12 mouse cellular contexts compared by ENCODE assay signal in genomic region chr9:57769539-57770069, GRCm38 (mm10). TPM values are rescaled to one million over a fixed set of nuclear protein-coding genes. Genes with fewer than 3 reads are reported as not detected.
A peak's percentile ranks its signal among the peaks of the same experiment; 100 is the strongest.
DNase-seq lines count a peak whose midpoint lies in the region; ATAC-seq and TF ChIP-seq lines count a peak whose summit lies in the region.
"Had no signal": no experiment of that assay in that cellular context is flagged by ENCODE, and none has a peak within 500 bp of the region (broad histone marks: within the 10 kb centered on the region; RNA-seq: fewer than 3 reads in every experiment).

No protein-coding gene starts in this region.

- no peak overlapping the region for H3K4me3 ChIP-seq in forebrain, embryonic 12.5 days (replicated peaks)
- no peak overlapping the region for H3K4me3 ChIP-seq in forebrain, embryonic 14.5 days (ENCODE audit: low read depth, low read length)
- no peak overlapping the region for H3K4me3 ChIP-seq in neural tube, embryonic 11.5 days (ENCODE audit: low read depth, low read length)
- H3K4me3 ChIP-seq in neural tube, embryonic 15.5 days (replicated peaks) = no peak overlapping the region
- H3K4me3 ChIP-seq in liver, embryonic 14.5 days (ENCODE audit: insufficient read depth in 1 of 2, low read depth in 2 of 2, low read length in 2 of 2) = peak overlapping the region; percentile 32 to 35
- H3K4me3 ChIP-seq: midbrain, embryonic 15.5 days had no signal

- no peak for ATAC-seq in forebrain, embryonic 12.5 days (ENCODE audit: low FRiP score)
- no peak for ATAC-seq in forebrain, embryonic 14.5 days
- ATAC-seq in neural tube, embryonic 11.5 days (ENCODE audit: insufficient read depth, low FRiP score, low TSS enrichment) = no peak
- ATAC-seq in neural tube, embryonic 15.5 days (ENCODE audit: low FRiP score) = no peak
- ATAC-seq in liver, embryonic 14.5 days (ENCODE audit: insufficient read depth) = peak; percentile 82
- no peak for ATAC-seq in monocyte, adult 5-6 weeks (replicated peaks; ENCODE audit: insufficient number of reproducible peaks, low FRiP score, low TSS enrichment, poor library complexity, severe bottlenecking)
- ATAC-seq: activated CD4-positive, CD25-positive, alpha-beta regulatory T cell, adult 4 months; midbrain, embryonic 15.5 days had no signal

- H3K9ac ChIP-seq in forebrain, embryonic 12.5 days = no peak overlapping the region
- no peak overlapping the region for H3K9ac ChIP-seq in forebrain, embryonic 14.5 days (ENCODE audit: low read length)
- H3K9ac ChIP-seq in neural tube, embryonic 11.5 days (ENCODE audit: low read length) = no peak overlapping the region
- no peak overlapping the region for H3K9ac ChIP-seq in neural tube, embryonic 15.5 days (replicated peaks)
- H3K9ac ChIP-seq in liver, embryonic 14.5 days (replicated peaks) = peak overlapping the region; percentile 82
- H3K9ac ChIP-seq: midbrain, embryonic 15.5 days had no signal

- peaks cover 10% of the 10 kb centered on the region for H3K4me1 ChIP-seq in forebrain, embryonic 12.5 days
- H3K4me1 ChIP-seq in forebrain, embryonic 14.5 days (ENCODE audit: control insufficient read depth, insufficient read depth, low read length) = peaks cover 7% of the 10 kb centered on the region; the same call in 1 of the 2 replicates
- H3K4me1 ChIP-seq in neural tube, embryonic 11.5 days (ENCODE audit: control insufficient read depth, insufficient read depth, low read length) = peaks cover 5% of the 10 kb centered on the region; the same call in 1 of the 2 replicates
- peaks cover 9% of the 10 kb centered on the region for H3K4me1 ChIP-seq in neural tube, embryonic 15.5 days
- peaks cover 67 to 72% of the 10 kb centered on the region in 2 experiments for H3K4me1 ChIP-seq in liver, embryonic 14.5 days (replicated peaks; ENCODE audit: control insufficient read depth in 2 of 2, insufficient read depth in 2 of 2, low read length in 1 of 2)

- H3K27ac ChIP-seq in forebrain, embryonic 12.5 days = peak overlapping the region; percentile 26; the same call in 1 of the 2 replicates
- no peak overlapping the region for H3K27ac ChIP-seq in forebrain, embryonic 14.5 days (ENCODE audit: low read depth, low read length)
- peak overlapping the region; percentile 11; the same call in 1 of the 2 replicates for H3K27ac ChIP-seq in neural tube, embryonic 11.5 days (ENCODE audit: low read depth, low read length)
- H3K27ac ChIP-seq in neural tube, embryonic 15.5 days (replicated peaks) = no peak overlapping the region
- peak overlapping the region; percentile 100 for H3K27ac ChIP-seq in liver, embryonic 14.5 days
- H3K27ac ChIP-seq: midbrain, embryonic 15.5 days had no signal

- peak; percentile 95 for TF ChIP-seq EP300 in liver, embryonic 14.5 days (IDR thresholded peaks at IDR 0.05; ENCODE audit: low read depth)

- no peaks in the 10 kb centered on the region for H3K9me3 ChIP-seq in forebrain, embryonic 12.5 days
- H3K9me3 ChIP-seq in forebrain, embryonic 14.5 days (replicated peaks; ENCODE audit: control insufficient read depth, low read length) = no peaks in the 10 kb centered on the region
- H3K9me3 ChIP-seq in neural tube, embryonic 11.5 days (ENCODE audit: control insufficient read depth, low read length) = no peaks in the 10 kb centered on the region
- no peaks in the 10 kb centered on the region for H3K9me3 ChIP-seq in neural tube, embryonic 15.5 days (replicated peaks)
- H3K9me3 ChIP-seq in liver, embryonic 14.5 days (ENCODE audit: control insufficient read depth, low read length) = no peaks in the 10 kb centered on the region
- H3K9me3 ChIP-seq: midbrain, embryonic 15.5 days had no signal

- no peak overlapping the region for H3K4me2 ChIP-seq in forebrain, embryonic 12.5 days
- no peak overlapping the region for H3K4me2 ChIP-seq in forebrain, embryonic 14.5 days (ENCODE audit: low read length)
- no peak overlapping the region for H3K4me2 ChIP-seq in neural tube, embryonic 11.5 days (ENCODE audit: low read depth)
- H3K4me2 ChIP-seq in neural tube, embryonic 15.5 days = no peak overlapping the region
- peak overlapping the region; percentile 84 for H3K4me2 ChIP-seq in liver, embryonic 14.5 days (ENCODE audit: low read depth)
- H3K4me2 ChIP-seq: midbrain, embryonic 15.5 days had no signal

- WGBS in forebrain, embryonic 12.5 days = 73% methylated on average over 2 of the region's 2 CpGs
- WGBS in forebrain, embryonic 14.5 days = 75% methylated on average over 2 of the region's 2 CpGs
- WGBS in neural tube, embryonic 11.5 days = 61% methylated on average over 2 of the region's 2 CpGs
- 80% methylated on average over 2 of the region's 2 CpGs for WGBS in neural tube, embryonic 15.5 days
- 27% methylated on average over 2 of the region's 2 CpGs for WGBS in liver, embryonic 14.5 days (ENCODE audit: insufficient replicate concordance)

- H3K27me3 ChIP-seq in forebrain, embryonic 12.5 days = peaks cover 4% of the 10 kb centered on the region; the same call in 1 of the 2 replicates
- no peaks in the 10 kb centered on the region for H3K27me3 ChIP-seq in forebrain, embryonic 14.5 days (replicated peaks; ENCODE audit: control insufficient read depth, insufficient read depth, low read length)
- no peaks in the 10 kb centered on the region for H3K27me3 ChIP-seq in neural tube, embryonic 11.5 days (ENCODE audit: control insufficient read depth, insufficient read depth, low read length)
- H3K27me3 ChIP-seq in neural tube, embryonic 15.5 days (replicated peaks) = no peaks in the 10 kb centered on the region
- no peaks in the 10 kb centered on the region for H3K27me3 ChIP-seq in liver, embryonic 14.5 days (ENCODE audit: control insufficient read depth, insufficient read depth, low read length)
- H3K27me3 ChIP-seq: midbrain, embryonic 15.5 days had no signal

- H3K36me3 ChIP-seq in forebrain, embryonic 12.5 days (replicated peaks) = no peaks in the 10 kb centered on the region
- H3K36me3 ChIP-seq in forebrain, embryonic 14.5 days (ENCODE audit: control insufficient read depth, insufficient read depth, low read length) = no peaks in the 10 kb centered on the region
- no peaks in the 10 kb centered on the region for H3K36me3 ChIP-seq in neural tube, embryonic 11.5 days (ENCODE audit: control insufficient read depth, insufficient read depth, low read length)
- no peaks in the 10 kb centered on the region for H3K36me3 ChIP-seq in neural tube, embryonic 15.5 days
- no peaks in the 10 kb centered on the region for H3K36me3 ChIP-seq in liver, embryonic 14.5 days (replicated peaks; ENCODE audit: control insufficient read depth, insufficient read depth, low read depth)
- H3K36me3 ChIP-seq: midbrain, embryonic 15.5 days had no signal

- no peak for DNase-seq in forebrain, embryonic 14.5 days (ENCODE audit: low spot score)
- DNase-seq in neural tube, embryonic 11.5 days (ENCODE audit: low spot score) = no peak
- DNase-seq in liver, embryonic 14.5 days (ENCODE audit: low read depth in 3 of 3, low spot score in 3 of 3) = peak; percentile 85 to 86 (median 85)
- peak; percentile 74 for DNase-seq in thymus, postnatal 4 days
- no peak for DNase-seq in urinary bladder, postnatal 10 days (ENCODE audit: low spot score)
- DNase-seq: cerebellum, postnatal 36 days; kidney, postnatal 10 days had no signal

- TF ChIP-seq CTCF in liver, embryonic 14.5 days (IDR thresholded peaks at IDR 0.05; ENCODE audit: low read depth) = no peak

RNA-seq across cellular contexts. Expression of gene Clk3, which starts 3.9 kb away (rescaled TPM):
- polyA plus RNA-seq in forebrain, embryonic 12.5 days (2016; fragmentation: Nextera tagmentation; extraction: Ambion mirVana) = 90.2 and 96.7 TPM in 2 replicates
- 92.3 and 94.9 TPM in 2 replicates for polyA plus RNA-seq in forebrain, embryonic 14.5 days (2014; fragmentation: Nextera tagmentation; extraction: Ambion mirVana)
- polyA plus RNA-seq in neural tube, embryonic 11.5 days (2014; fragmentation: Nextera tagmentation; extraction: Ambion mirVana) = 88.4 and 97.3 TPM in 2 replicates
- 63.6 and 65.7 TPM in 2 replicates for polyA plus RNA-seq in neural tube, embryonic 15.5 days (2015; fragmentation: Nextera tagmentation; extraction: Ambion mirVana)
- 110 and 136 TPM in 2 replicates for polyA plus RNA-seq in liver, embryonic 14.5 days (2012; rRNA removed)
- polyA plus RNA-seq in liver, embryonic 14.5 days (2014; fragmentation: Nextera tagmentation; extraction: Ambion mirVana) = 88.0 and 95.0 TPM in 2 replicates
- 97.1 to 158 TPM (median 125 TPM) in 3 replicates for total RNA-seq in monocyte, adult 5-6 weeks (2017)

Comparison
In these comparisons a context has a peak if more than half of its experiments do, and no peak if none do; other contexts are left out.
1. H3K27ac ChIP-seq: peak in forebrain, embryonic 12.5 days (single experiment), neural tube, embryonic 11.5 days (single experiment) and liver, embryonic 14.5 days (single experiment); none in forebrain, embryonic 14.5 days (single experiment) and neural tube, embryonic 15.5 days (single experiment).
2. H3K4me3 ChIP-seq: peak in liver, embryonic 14.5 days (2 of 2); none in forebrain, embryonic 12.5 days (single experiment), forebrain, embryonic 14.5 days (single experiment), neural tube, embryonic 11.5 days (single experiment) and neural tube, embryonic 15.5 days (single experiment).
3. DNase-seq: peak in liver, embryonic 14.5 days (3 of 3) and thymus, postnatal 4 days (single experiment); none in forebrain, embryonic 14.5 days (single experiment), neural tube, embryonic 11.5 days (single experiment) and urinary bladder, postnatal 10 days (single experiment).